Mouse (Mus musculus): ENCODE data around the gene Sept9. TPM values are rescaled to one million over a fixed set of nuclear protein-coding genes. Genes with fewer than 3 reads are reported as not detected.

The Sept9 gene
- polyA plus RNA-seq, 1 experiment = 253 TPM

DNA sequence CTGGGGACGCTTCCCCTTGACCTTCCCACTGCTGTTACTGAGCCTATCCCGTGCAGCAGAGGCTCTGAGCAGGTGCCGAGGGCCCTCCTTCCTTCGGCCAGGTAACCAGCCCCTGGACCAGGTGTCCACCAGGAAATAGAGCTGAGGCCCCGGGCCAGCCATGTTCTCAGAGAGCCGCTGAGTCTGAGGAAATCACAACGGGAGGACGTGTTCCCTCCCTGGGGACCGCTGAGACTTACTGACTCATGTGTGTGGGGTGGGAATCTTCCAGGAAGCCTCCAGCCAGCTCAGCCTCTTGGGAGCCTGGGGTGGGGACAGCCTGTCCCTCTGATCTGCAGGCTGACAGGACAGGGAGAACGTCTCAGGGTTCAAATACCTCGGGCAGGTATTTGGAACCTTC lies 32.1 kb downstream of the Sept9 start:
- Histone ChIP-seq H3K27me3 (ENCODE audit: control insufficient read depth, insufficient read depth, insufficient read length) (no peaks in the 10 kb centered on the region), H3K4me2 (ENCODE audit: low read depth) (peak overlapping the region; percentile 99), H3K79me2 (ENCODE audit: control insufficient read depth, insufficient read depth) (peaks cover 42% of the 10 kb centered on the region), H3K36me3 (ENCODE audit: control insufficient read depth, insufficient read depth) (no peaks in the 10 kb centered on the region), H3ac (ENCODE audit: control insufficient read depth, insufficient read length) (peak overlapping the region; percentile 33), H3K4me3 (peak overlapping the region; percentile 61)
- TF ChIP-seq MYOG (IDR thresholded peaks at IDR 0.05; ENCODE audit: control insufficient read depth in 1 of 3, insufficient read depth in 1 of 3, insufficient read length in 2 of 3, low read depth in 2 of 3) (no peak), POLR2A (IDR thresholded peaks at IDR 0.05; ENCODE audit: insufficient read length, low read depth) (peak; percentile 32), E2F4 (IDR thresholded peaks at IDR 0.05; ENCODE audit: insufficient read depth) (no peak), CEBPB (IDR thresholded peaks at IDR 0.05; ENCODE audit: insufficient read depth, poor library complexity, severe bottlenecking) (0 out of 2 replicates have a peak, but pooled peaks have one; percentile 6)

DNA sequence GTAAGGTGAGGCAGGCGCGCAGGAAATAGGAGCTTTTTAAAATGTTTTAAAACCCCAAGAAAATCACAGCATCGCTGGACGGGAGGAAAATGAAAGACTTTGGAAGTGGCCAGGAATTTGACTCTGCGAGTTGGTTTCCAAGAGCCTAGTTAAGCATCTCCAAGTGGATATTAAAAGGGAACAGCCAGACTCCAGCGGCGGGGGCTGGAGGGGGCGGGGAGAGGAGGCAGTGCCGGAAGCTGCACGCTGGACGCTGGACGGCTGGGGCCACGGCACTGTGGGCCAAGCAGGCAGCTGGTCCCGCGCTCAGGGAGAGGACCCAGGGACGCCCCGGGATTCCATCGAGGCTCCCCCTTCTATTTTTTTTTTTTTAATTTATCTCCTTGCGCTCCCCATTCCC lies 32.6 kb downstream of the Sept9 start:
- H3ac ChIP-seq (ENCODE audit: control insufficient read depth, insufficient read length) = peak overlapping the region; percentile 33
- peak overlapping the region; percentile 61 for H3K4me3 ChIP-seq
- no peaks in the 10 kb centered on the region for H3K27me3 ChIP-seq (ENCODE audit: control insufficient read depth, insufficient read depth, insufficient read length)
- H3K36me3 ChIP-seq (ENCODE audit: control insufficient read depth, insufficient read depth) = no peaks in the 10 kb centered on the region
- H3K79me2 ChIP-seq (ENCODE audit: control insufficient read depth, insufficient read depth) = peaks cover 47% of the 10 kb centered on the region
- peak in 2 of 3 experiments; percentile 64 to 73 for TF ChIP-seq MYOG (IDR thresholded peaks at IDR 0.05; ENCODE audit: control insufficient read depth in 1 of 3, insufficient read depth in 1 of 3, insufficient read length in 2 of 3, low read depth in 2 of 3)
- TF ChIP-seq SRF (IDR thresholded peaks at IDR 0.05; ENCODE audit: control insufficient read depth, insufficient read length, low read depth) = no peak
- no peak for TF ChIP-seq TCF12 (IDR thresholded peaks at IDR 0.05; ENCODE audit: insufficient read depth, poor library complexity, severe bottlenecking)
- TF ChIP-seq USF1 (IDR thresholded peaks at IDR 0.05; ENCODE audit: low read depth) = no peak
- TF ChIP-seq TCF3 (IDR thresholded peaks at IDR 0.05; ENCODE audit: insufficient read length, low read depth) = no peak
- TF ChIP-seq MAX (IDR thresholded peaks at IDR 0.05; ENCODE audit: low read depth) = no peak
- TF ChIP-seq E2F4 (IDR thresholded peaks at IDR 0.05; ENCODE audit: insufficient read depth) = no peak
- TF ChIP-seq MYOD1 (IDR thresholded peaks at IDR 0.05; ENCODE audit: control insufficient read depth in 1 of 3, insufficient read length in 2 of 3, low read depth in 2 of 3) = peak in 2 of 3 experiments; percentile 34 to 79
- peak; percentile 90 for TF ChIP-seq POLR2A (IDR thresholded peaks at IDR 0.05; ENCODE audit: insufficient read length, low read depth)
- peak; percentile 92 for TF ChIP-seq POLR2AphosphoS2 (IDR thresholded peaks at IDR 0.05; ENCODE audit: insufficient read length, low read depth)
- H3K4me2 ChIP-seq (ENCODE audit: low read depth) = peak overlapping the region; percentile 99

DNA sequence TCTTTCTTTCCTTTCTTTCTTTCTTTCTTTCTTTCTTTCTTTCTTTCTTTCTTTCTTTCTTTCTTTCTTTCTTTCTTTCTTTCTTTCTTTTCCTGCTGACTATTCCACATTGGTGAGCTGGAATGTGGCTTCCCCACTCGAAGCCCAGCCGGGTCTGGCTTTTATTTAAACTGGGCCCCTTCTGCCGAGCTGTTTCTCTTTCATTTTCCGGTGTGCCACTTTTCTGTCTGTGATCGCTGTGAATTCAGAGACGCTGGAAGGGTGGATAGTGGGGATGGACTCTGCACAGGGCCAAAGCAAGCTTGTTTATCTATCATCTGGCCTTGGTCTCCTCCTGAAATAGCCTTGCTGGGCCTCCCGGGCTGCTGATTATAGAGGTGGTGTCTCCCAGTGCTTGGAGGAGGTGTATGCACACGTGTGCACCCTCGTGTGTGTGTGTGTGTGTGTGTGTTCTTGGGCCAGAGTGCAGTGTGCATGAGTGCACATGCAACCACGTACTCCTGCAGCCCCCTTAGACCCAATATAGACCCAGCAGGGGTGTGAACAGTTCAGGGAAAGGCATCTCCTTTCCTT lies 33.5 kb downstream of the Sept9 start:
- H3K79me2 ChIP-seq (ENCODE audit: control insufficient read depth, insufficient read depth) = peaks cover 56% of the 10 kb centered on the region
- H3K4me2 ChIP-seq (ENCODE audit: low read depth) = peak overlapping the region; percentile 99
- TF ChIP-seq MYOG (IDR thresholded peaks at IDR 0.05; ENCODE audit: control insufficient read depth in 1 of 3, insufficient read depth in 1 of 3, insufficient read length in 2 of 3, low read depth in 2 of 3) (no peak), POLR2A (IDR thresholded peaks at IDR 0.05; ENCODE audit: insufficient read length, low read depth) (peak; percentile 24), MYOD1 (IDR thresholded peaks at IDR 0.05; ENCODE audit: control insufficient read depth in 1 of 3, insufficient read length in 2 of 3, low read depth in 2 of 3) (no peak), TCF12 (IDR thresholded peaks at IDR 0.05; ENCODE audit: insufficient read depth, poor library complexity, severe bottlenecking) (no peak), USF1 (IDR thresholded peaks at IDR 0.05; ENCODE audit: low read depth) (no peak), TCF3 (IDR thresholded peaks at IDR 0.05; ENCODE audit: insufficient read length, low read depth) (no peak), CEBPB (IDR thresholded peaks at IDR 0.05; ENCODE audit: insufficient read depth, poor library complexity, severe bottlenecking) (no peak)
- H3ac ChIP-seq (ENCODE audit: control insufficient read depth, insufficient read length) = peak overlapping the region; percentile 33
- H3K36me3 ChIP-seq (ENCODE audit: control insufficient read depth, insufficient read depth) = no peaks in the 10 kb centered on the region
- no peaks in the 10 kb centered on the region for H3K27me3 ChIP-seq (ENCODE audit: control insufficient read depth, insufficient read depth, insufficient read length)
- H3K4me3 ChIP-seq = peak overlapping the region; percentile 61

DNA sequence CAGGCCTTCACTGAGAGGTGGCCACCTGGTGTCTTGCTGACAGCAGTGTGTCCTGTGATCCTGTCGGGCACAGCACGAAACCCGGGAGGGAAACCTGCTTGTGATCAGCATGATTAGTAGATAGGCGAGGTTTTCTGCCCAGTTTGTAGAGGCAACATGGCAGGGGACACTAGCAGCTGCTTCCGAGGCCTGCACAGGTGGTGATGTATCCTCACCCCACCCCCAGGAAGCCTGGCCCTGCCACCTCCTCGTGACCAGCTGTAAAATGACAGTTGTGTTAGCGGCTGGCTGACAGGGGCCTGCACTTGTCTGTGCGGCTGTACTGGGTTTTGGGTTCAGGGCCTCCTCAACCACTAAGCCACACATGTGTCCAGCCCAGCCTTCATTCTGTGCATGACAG lies 34.4 kb downstream of the Sept9 start:
- Histone ChIP-seq H3K36me3 (ENCODE audit: control insufficient read depth, insufficient read depth) (no peaks in the 10 kb centered on the region), H3K27me3 (ENCODE audit: control insufficient read depth, insufficient read depth, insufficient read length) (no peaks in the 10 kb centered on the region), H3ac (ENCODE audit: control insufficient read depth, insufficient read length) (peak overlapping the region; percentile 33), H3K79me2 (ENCODE audit: control insufficient read depth, insufficient read depth) (peaks cover 64% of the 10 kb centered on the region), H3K4me2 (ENCODE audit: low read depth) (peak overlapping the region; percentile 99), H3K4me3 (peak overlapping the region; percentile 61)
- TF ChIP-seq TCF12 (IDR thresholded peaks at IDR 0.05; ENCODE audit: insufficient read depth, poor library complexity, severe bottlenecking) = peak; percentile 95
- TF ChIP-seq SRF (IDR thresholded peaks at IDR 0.05; ENCODE audit: control insufficient read depth, insufficient read length, low read depth) = no peak
- TF ChIP-seq MYOG (IDR thresholded peaks at IDR 0.05; ENCODE audit: control insufficient read depth in 1 of 3, insufficient read depth in 1 of 3, insufficient read length in 2 of 3, low read depth in 2 of 3) = peak; percentile 98 to 99 (median 99)
- TF ChIP-seq CEBPB (IDR thresholded peaks at IDR 0.05; ENCODE audit: insufficient read depth, poor library complexity, severe bottlenecking) = no peak
- TF ChIP-seq REST (IDR thresholded peaks at IDR 0.05; ENCODE audit: insufficient read depth, insufficient read length) = no peak
- TF ChIP-seq USF1 (IDR thresholded peaks at IDR 0.05; ENCODE audit: low read depth) = no peak
- TF ChIP-seq POLR2A (IDR thresholded peaks at IDR 0.05; ENCODE audit: insufficient read length, low read depth) = no peak
- TF ChIP-seq MAX (IDR thresholded peaks at IDR 0.05; ENCODE audit: low read depth) = no peak
- no peak for TF ChIP-seq POLR2AphosphoS2 (IDR thresholded peaks at IDR 0.05; ENCODE audit: insufficient read length, low read depth)
- peak; percentile 95 for TF ChIP-seq TCF3 (IDR thresholded peaks at IDR 0.05; ENCODE audit: insufficient read length, low read depth)
- no peak for TF ChIP-seq E2F4 (IDR thresholded peaks at IDR 0.05; ENCODE audit: insufficient read depth)
- TF ChIP-seq MYOD1 (IDR thresholded peaks at IDR 0.05; ENCODE audit: control insufficient read depth in 1 of 3, insufficient read length in 2 of 3, low read depth in 2 of 3) = peak; percentile 76 to 96 (median 96)
